Mouse (Mus musculus): ENCODE results near the gene Zfp217.

The Zfp217 gene

GRCm38 (mm10) chr2:170091563-170092443, 56.1 kb downstream of the Zfp217 start:
- no peak for DNase-seq

- DNase-seq, result peak; percentile 14
Measured at GRCm38 (mm10) chr2:170078442-170079017, 69.4 kb downstream of the Zfp217 start.

DNA sequence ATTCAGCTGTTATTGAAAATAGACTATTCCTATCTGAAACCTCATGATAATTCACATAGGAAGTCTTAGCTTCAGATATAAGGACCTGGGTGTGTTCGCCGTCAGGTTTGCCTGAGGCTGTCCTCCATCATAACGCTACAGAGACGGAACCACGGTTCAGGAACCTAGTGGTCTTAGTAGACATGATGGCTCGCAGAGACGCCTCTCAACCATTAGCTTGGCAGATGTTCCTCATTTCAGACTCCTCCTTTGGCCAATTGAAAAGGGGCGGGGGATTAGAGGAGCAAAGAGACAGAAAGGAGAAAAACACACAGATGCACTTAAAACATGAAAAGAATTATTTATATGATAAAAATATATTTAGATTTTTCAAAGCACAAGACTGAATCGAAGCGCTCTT, 69.9 kb downstream of the Zfp217 start:
- no peak for DNase-seq

DNA sequence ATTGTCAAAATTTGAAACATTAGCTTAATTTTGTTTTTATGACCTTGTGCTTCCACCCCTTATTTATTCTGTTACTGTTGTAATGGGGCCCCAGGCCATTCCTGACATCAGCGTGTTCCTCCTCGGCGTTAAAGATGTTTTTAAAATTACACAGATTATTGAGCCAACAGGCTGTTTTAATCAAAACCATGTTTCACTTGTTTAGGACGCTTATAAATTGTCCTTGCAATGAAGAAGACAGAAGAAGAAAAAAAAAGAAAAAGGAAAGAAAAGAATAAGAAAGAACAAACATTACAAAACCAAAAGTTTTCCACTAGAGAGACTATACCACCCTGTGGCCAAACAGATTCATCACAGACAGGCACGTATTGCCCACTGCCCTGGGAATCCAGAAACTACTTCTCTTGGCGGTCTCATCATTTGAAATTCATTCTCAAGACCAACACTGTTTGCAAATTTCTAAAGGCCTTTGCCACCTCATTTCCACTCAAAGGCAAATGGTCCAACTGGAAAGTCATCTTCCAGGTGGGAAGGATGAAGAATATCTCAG, 70.9 kb downstream of the Zfp217 start:
- no peak for DNase-seq

GRCm38 (mm10) chr2:170070641-170071241, 77.2 kb downstream of the Zfp217 start:
- DNase-seq, result no peak

GRCm38 (mm10) chr2:170069976-170070375, 77.9 kb downstream of the Zfp217 start:
- no peak for DNase-seq

DNA sequence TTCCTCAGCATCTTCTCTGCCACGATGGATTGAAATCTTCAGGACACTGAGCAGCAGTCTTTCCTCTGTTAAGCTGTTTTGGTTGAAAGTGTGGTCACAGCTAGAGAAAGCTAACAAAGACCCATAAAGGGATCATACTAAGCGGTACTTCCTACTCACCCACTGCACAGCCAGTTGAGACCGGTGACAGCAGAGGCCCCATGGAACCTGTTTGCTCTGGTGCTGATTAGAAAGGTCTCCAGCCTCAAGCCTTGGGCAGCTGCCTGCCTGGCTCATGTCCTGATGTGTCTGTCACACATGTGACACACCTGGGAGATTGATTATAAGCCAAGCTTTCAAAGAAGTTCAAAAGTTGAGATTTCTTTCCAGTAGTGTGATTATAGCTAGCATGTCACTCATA, 85.5 kb downstream of the Zfp217 start:
- DNase-seq, result no peak

DNA sequence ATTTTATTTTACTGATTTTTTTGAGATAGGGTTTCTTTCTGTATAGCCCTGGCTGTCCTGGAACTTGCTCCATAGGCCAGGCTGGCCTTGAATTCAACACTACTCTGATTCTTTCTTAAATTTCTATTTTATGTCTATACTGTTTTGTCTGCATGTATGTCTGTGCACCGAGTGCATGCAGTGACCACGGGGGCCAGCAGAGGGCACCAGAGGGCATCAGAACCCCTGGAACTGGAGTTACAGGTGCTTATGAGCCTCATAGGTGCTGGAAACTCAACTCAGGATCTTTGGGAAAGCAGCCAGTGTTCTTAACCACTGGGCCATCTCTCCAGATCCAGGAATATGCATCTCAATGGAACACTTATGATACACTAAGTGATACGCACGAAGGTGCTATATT, 87.8 kb downstream of the Zfp217 start:
- peak; percentile 73 for DNase-seq

DNA sequence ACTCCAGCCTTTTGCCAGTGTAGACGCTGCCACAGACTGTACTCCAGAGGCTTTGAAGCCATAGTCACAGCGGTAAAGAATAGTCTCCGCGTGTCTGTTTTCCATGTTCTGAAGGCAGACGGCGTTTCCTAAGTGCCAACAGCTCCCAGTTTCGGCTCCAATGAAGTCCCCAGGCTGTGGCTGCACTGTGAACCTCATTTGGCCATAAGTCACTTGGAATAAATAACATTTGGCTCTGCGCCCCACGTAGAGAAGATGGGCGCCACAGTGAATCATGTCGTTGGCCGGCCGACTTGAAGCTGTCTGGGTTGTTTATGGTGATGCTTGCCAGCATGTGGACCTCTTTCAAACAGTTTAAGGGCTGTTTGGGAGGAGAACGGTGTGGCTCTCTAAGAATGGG, 89.1 kb downstream of the Zfp217 start:
- no peak for DNase-seq
